Mouse (Mus musculus) embryonic fibroblast, embryonic 13.5 days (primary cell): Measurements from ENCODE around the gene Smchd1.

ENCODE experiments used
- CTCF ChIP-seq: IDR thresholded peaks from 2 replicates; pipeline ENCODE4 v1.5.1; 2011; ENCODE audit warnings: mild to moderate bottlenecking, control low read depth, low read length, moderate library complexity, borderline replicate concordance; ENCODE audit not compliant: insufficient read depth
- POLR2A ChIP-seq: IDR thresholded peaks from 2 replicates; pipeline ENCODE4 v1.6.1; 2011; ENCODE audit warnings: low read depth, mild to moderate bottlenecking, control low read depth, low read length, moderate library complexity

GRCm38 (mm10) chr17:71380346-71380745 lies 94.8 kb downstream of the Smchd1 start:
- TF ChIP-seq CTCF (no peak), POLR2A (no peak)
